In genomic region chr10:34485079-34485478, GRCm38 (mm10) we compare ENCODE assay signal across 10 mouse cellular contexts. TPM values are rescaled to one million over a fixed set of nuclear protein-coding genes. Genes with fewer than 3 reads are reported as not detected.
DNase-seq lines count a peak whose midpoint lies in the region; ATAC-seq and TF ChIP-seq lines count a peak whose summit lies in the region.
"Had no signal": no experiment of that assay in that cellular context is flagged by ENCODE, and none has a peak within 500 bp of the region (broad histone marks: within the 10 kb centered on the region; RNA-seq: fewer than 3 reads in every experiment).

No protein-coding gene starts in this region.

- H3K36me3 ChIP-seq in hindbrain, embryonic 11.5 days (ENCODE audit: control insufficient read depth, insufficient read depth, low read length) = no peaks in the 10 kb centered on the region
- H3K36me3 ChIP-seq in hindbrain, embryonic 13.5 days = no peaks in the 10 kb centered on the region
- H3K36me3 ChIP-seq: liver, embryonic 13.5 days had no signal

- H3K9ac ChIP-seq in hindbrain, embryonic 11.5 days (ENCODE audit: low read depth, low read length) = no peak overlapping the region
- H3K9ac ChIP-seq in hindbrain, embryonic 13.5 days = no peak overlapping the region
- H3K9ac ChIP-seq: forebrain, postnatal 0 days; liver, embryonic 13.5 days had no signal

- no peak for TF ChIP-seq CTCF in cerebellum, adult 2 months (IDR thresholded peaks at IDR 0.05; ENCODE audit: borderline replicate concordance, insufficient read depth, low read depth, low read length)

- no peak for ATAC-seq in hindbrain, embryonic 11.5 days (ENCODE audit: low FRiP score)
- no peak for ATAC-seq in hindbrain, embryonic 13.5 days (ENCODE audit: low FRiP score)
- ATAC-seq in activated CD4-positive, CD25-positive, alpha-beta regulatory T cell, adult 4 months = no peak
- ATAC-seq in erythroid progenitor cell, adult 5-6 weeks (replicated peaks; ENCODE audit: low FRiP score, poor library complexity, severe bottlenecking) = no peak
- ATAC-seq: forebrain, postnatal 0 days had no signal

- 65% methylated on average over 4 of the region's 4 CpGs for WGBS in hindbrain, embryonic 11.5 days
- 68% methylated on average over 4 of the region's 4 CpGs for WGBS in hindbrain, embryonic 13.5 days
- 74% methylated on average over 4 of the region's 4 CpGs for WGBS in cerebellum, adult 2 months

- no peaks in the 10 kb centered on the region for H3K4me1 ChIP-seq in hindbrain, embryonic 11.5 days (replicated peaks; ENCODE audit: control insufficient read depth, insufficient read depth, low read length)
- 0 out of 2 replicates have a peak, but pooled peaks cover 3% of the 10 kb centered on the region for H3K4me1 ChIP-seq in hindbrain, embryonic 13.5 days (replicated peaks)
- no peaks in the 10 kb centered on the region for H3K4me1 ChIP-seq in cerebellum, adult 2 months (ENCODE audit: control insufficient read depth, insufficient read depth, low read length)
- H3K4me1 ChIP-seq: liver, embryonic 13.5 days had no signal

- no peak overlapping the region for H3K4me3 ChIP-seq in hindbrain, embryonic 11.5 days (ENCODE audit: low read depth, low read length)
- H3K4me3 ChIP-seq in hindbrain, embryonic 13.5 days = no peak overlapping the region
- no peak overlapping the region for H3K4me3 ChIP-seq in cerebellum, adult 2 months (replicated peaks; ENCODE audit: insufficient read depth, low read depth, low read length)

- peak; percentile 9 for DNase-seq in hindbrain, embryonic 11.5 days (ENCODE audit: low spot score)
- DNase-seq in adrenal gland, postnatal 10 days = peak; percentile 58
- peak; percentile 23 for DNase-seq in kidney, adult 11 months
- peak; percentile 44 for DNase-seq in lung, postnatal 14 days
- DNase-seq in cerebellum, adult 2 months = no peak
- DNase-seq: forebrain, postnatal 0 days; liver, embryonic 13.5 days had no signal

- no peak for TF ChIP-seq POLR2A in cerebellum, adult 2 months (IDR thresholded peaks at IDR 0.05; ENCODE audit: borderline replicate concordance, insufficient read depth, low read length)

- H3K9me3 ChIP-seq in hindbrain, embryonic 11.5 days (ENCODE audit: control insufficient read depth, low read length) = no peaks in the 10 kb centered on the region
- no peaks in the 10 kb centered on the region for H3K9me3 ChIP-seq in hindbrain, embryonic 13.5 days
- H3K9me3 ChIP-seq: liver, embryonic 13.5 days had no signal

- no peak overlapping the region for H3K4me2 ChIP-seq in hindbrain, embryonic 11.5 days (replicated peaks; ENCODE audit: low read depth, low read length)
- no peak overlapping the region for H3K4me2 ChIP-seq in hindbrain, embryonic 13.5 days

- H3K27ac ChIP-seq in hindbrain, embryonic 11.5 days (ENCODE audit: low read depth, low read length) = no peak overlapping the region
- no peak overlapping the region for H3K27ac ChIP-seq in hindbrain, embryonic 13.5 days
- H3K27ac ChIP-seq in cerebellum, adult 2 months (ENCODE audit: insufficient read depth, low read length) = no peak overlapping the region
- H3K27ac ChIP-seq: liver, embryonic 13.5 days had no signal

- H3K27me3 ChIP-seq in hindbrain, embryonic 11.5 days (ENCODE audit: control insufficient read depth, insufficient read depth, low read length) = no peaks in the 10 kb centered on the region
- H3K27me3 ChIP-seq in hindbrain, embryonic 13.5 days = no peaks in the 10 kb centered on the region
- H3K27me3 ChIP-seq in cerebellum, adult 2 months (ENCODE audit: control insufficient read depth, insufficient read depth, low read length) = no peaks in the 10 kb centered on the region
- H3K27me3 ChIP-seq: liver, embryonic 13.5 days had no signal

RNA-seq across cellular contexts. Expression of gene Frk, which starts 1.9 kb away (rescaled TPM):
- 2.6 and 2.9 TPM in 2 replicates for polyA plus RNA-seq in hindbrain, embryonic 11.5 days (2014; fragmentation: Nextera tagmentation; extraction: Ambion mirVana)
- 0.82 and 1.4 TPM in 2 replicates for polyA plus RNA-seq in hindbrain, embryonic 13.5 days (2015; fragmentation: Nextera tagmentation; extraction: Ambion mirVana)
- total RNA-seq in adrenal gland, postnatal 10 days (2021) = 10 to 100 TPM in 1 of 2 experiments, 1 to 10 TPM in 1; 6.6 to 10.5 TPM
- under 1 TPM in 1 of 2 experiments, not detected in 1; 0.13 TPM for polyA plus RNA-seq in activated CD4-positive, CD25-positive, alpha-beta regulatory T cell, adult 4 months (2017; shearing (Covaris generic))
- 0.25 and 0.29 TPM in 2 replicates for polyA plus RNA-seq in cerebellum, adult 2 months (2012; rRNA removed)
- 2.9 TPM in 1 of 2 replicates, not detected in the other for total RNA-seq in erythroid progenitor cell, adult 5-6 weeks (2015; ENCODE audit: low replicate concordance)
- not detected in 2 replicates for total RNA-seq in erythroid progenitor cell, adult 5-6 weeks (2017; ENCODE audit: low replicate concordance)

Comparison
In these comparisons a context has a peak if more than half of its experiments do, and no peak if none do; other contexts are left out.
1. DNase-seq: peak in hindbrain, embryonic 11.5 days (single experiment), adrenal gland, postnatal 10 days (single experiment), kidney, adult 11 months (single experiment) and lung, postnatal 14 days (single experiment); none in cerebellum, adult 2 months (0 of 2).